Mouse (Mus musculus): ENCODE data around the gene Slc46a1. TPM values are rescaled to one million over a fixed set of nuclear protein-coding genes. Genes with fewer than 3 reads are reported as not detected.

The Slc46a1 gene
- polyA plus RNA-seq, 1 experiment: 6.5 TPM

GRCm38 (mm10) chr11:78467932-78468331 is 2.4 kb downstream of the Slc46a1 start:
- no peak overlapping the region for H3K4me3 ChIP-seq (ENCODE audit: insufficient read depth, low read length)
- H3K27ac ChIP-seq (ENCODE audit: insufficient read depth, low read length): no peak overlapping the region
- no peak for TF ChIP-seq CTCF (IDR thresholded peaks at IDR 0.05; ENCODE audit: borderline replicate concordance, insufficient read depth, low read length)
- no peak for TF ChIP-seq POLR2A (IDR thresholded peaks at IDR 0.05; ENCODE audit: low read depth, low read length)
- peaks cover 3% of the 10 kb centered on the region; the same call in 1 of the 2 replicates for H3K4me1 ChIP-seq (ENCODE audit: control insufficient read depth, insufficient read depth, low read length)

- Histone ChIP-seq H3K27ac (ENCODE audit: insufficient read depth, low read length) (no peak overlapping the region), H3K4me3 (ENCODE audit: insufficient read depth, low read length) (no peak overlapping the region), H3K4me1 (ENCODE audit: control insufficient read depth, insufficient read depth, low read length) (no peaks in the 10 kb centered on the region)
- TF ChIP-seq POLR2A (IDR thresholded peaks at IDR 0.05; ENCODE audit: low read depth, low read length): no peak
- TF ChIP-seq CTCF (IDR thresholded peaks at IDR 0.05; ENCODE audit: borderline replicate concordance, insufficient read depth, low read length): no peak
These were observed 6.0 kb downstream of the Slc46a1 start for GRCm38 (mm10) chr11:78471326-78472103.

GRCm38 (mm10) chr11:78475289-78475688 is 9.8 kb downstream of the Slc46a1 start:
- Histone ChIP-seq H3K27ac (ENCODE audit: insufficient read depth, low read length) (no peak overlapping the region), H3K4me1 (ENCODE audit: control insufficient read depth, insufficient read depth, low read length) (no peaks in the 10 kb centered on the region), H3K4me3 (ENCODE audit: insufficient read depth, low read length) (no peak overlapping the region)
- TF ChIP-seq POLR2A (IDR thresholded peaks at IDR 0.05; ENCODE audit: low read depth, low read length): no peak
- no peak for TF ChIP-seq CTCF (IDR thresholded peaks at IDR 0.05; ENCODE audit: borderline replicate concordance, insufficient read depth, low read length)

- Histone ChIP-seq H3K4me3 (ENCODE audit: insufficient read depth, low read length) (no peak overlapping the region), H3K4me1 (ENCODE audit: control insufficient read depth, insufficient read depth, low read length) (no peaks in the 10 kb centered on the region), H3K27ac (ENCODE audit: insufficient read depth, low read length) (no peak overlapping the region)
- TF ChIP-seq CTCF (IDR thresholded peaks at IDR 0.05; ENCODE audit: borderline replicate concordance, insufficient read depth, low read length): no peak
- TF ChIP-seq POLR2A (IDR thresholded peaks at IDR 0.05; ENCODE audit: low read depth, low read length): no peak
These were observed 18.1 kb downstream of the Slc46a1 start for GRCm38 (mm10) chr11:78483639-78484038.

- TF ChIP-seq CTCF (IDR thresholded peaks at IDR 0.05; ENCODE audit: borderline replicate concordance, insufficient read depth, low read length) (peak; percentile 75; the same call in 1 of the 2 replicates), POLR2A (IDR thresholded peaks at IDR 0.05; ENCODE audit: low read depth, low read length) (no peak)
- no peaks in the 10 kb centered on the region for H3K4me1 ChIP-seq (ENCODE audit: control insufficient read depth, insufficient read depth, low read length)
These were observed 22.7 kb downstream of the Slc46a1 start for GRCm38 (mm10) chr11:78488168-78488567.

GRCm38 (mm10) chr11:78490781-78491241 is 25.3 kb downstream of the Slc46a1 start:
- H3K4me3 ChIP-seq (ENCODE audit: insufficient read depth, low read length): no peak overlapping the region; the same call in 1 of the 2 replicates
- TF ChIP-seq CTCF (IDR thresholded peaks at IDR 0.05; ENCODE audit: borderline replicate concordance, insufficient read depth, low read length) (peak; percentile 45; the same call in 1 of the 2 replicates), POLR2A (IDR thresholded peaks at IDR 0.05; ENCODE audit: low read depth, low read length) (no peak)

More at GRCm38 (mm10) chr11:78488168-78488567, 22.7 kb downstream of the Slc46a1 start:
- Histone ChIP-seq H3K4me3 (ENCODE audit: insufficient read depth, low read length) (no peak overlapping the region), H3K27ac (ENCODE audit: insufficient read depth, low read length) (no peak overlapping the region)

GRCm38 (mm10) chr11:78495904-78496303 is 30.4 kb downstream of the Slc46a1 start:
- Histone ChIP-seq H3K4me3 (ENCODE audit: insufficient read depth, low read length) (no peak overlapping the region), H3K4me1 (ENCODE audit: control insufficient read depth, insufficient read depth, low read length) (no peaks in the 10 kb centered on the region), H3K27ac (ENCODE audit: insufficient read depth, low read length) (no peak overlapping the region)
- TF ChIP-seq POLR2A (IDR thresholded peaks at IDR 0.05; ENCODE audit: low read depth, low read length) (no peak), CTCF (IDR thresholded peaks at IDR 0.05; ENCODE audit: borderline replicate concordance, insufficient read depth, low read length) (no peak)

More at GRCm38 (mm10) chr11:78490781-78491241, 25.3 kb downstream of the Slc46a1 start:
- H3K27ac ChIP-seq (ENCODE audit: insufficient read depth, low read length): no peak overlapping the region
- H3K4me1 ChIP-seq (ENCODE audit: control insufficient read depth, insufficient read depth, low read length): no peaks in the 10 kb centered on the region

GRCm38 (mm10) chr11:78497071-78497541 is 31.6 kb downstream of the Slc46a1 start:
- TF ChIP-seq POLR2A (IDR thresholded peaks at IDR 0.05; ENCODE audit: low read depth, low read length) (no peak), CTCF (IDR thresholded peaks at IDR 0.05; ENCODE audit: borderline replicate concordance, insufficient read depth, low read length) (no peak)
- no peak overlapping the region for H3K27ac ChIP-seq (ENCODE audit: insufficient read depth, low read length)
- peak overlapping the region; percentile 43 for H3K4me3 ChIP-seq (ENCODE audit: insufficient read depth, low read length)
- no peaks in the 10 kb centered on the region for H3K4me1 ChIP-seq (ENCODE audit: control insufficient read depth, insufficient read depth, low read length)

- peak within 1 kb of the TSS; percentile 51 for H3K4me3 ChIP-seq (ENCODE audit: insufficient read depth, low read length)
- TF ChIP-seq CTCF (IDR thresholded peaks at IDR 0.05; ENCODE audit: borderline replicate concordance, insufficient read depth, low read length): no peak
- TF ChIP-seq POLR2A (IDR thresholded peaks at IDR 0.05; ENCODE audit: low read depth, low read length): peak; percentile 67; the same call in 1 of the 2 replicates
- H3K27ac ChIP-seq (ENCODE audit: insufficient read depth, low read length): no peak within 1 kb of the TSS
- no peaks in the 10 kb centered on the region for H3K4me1 ChIP-seq (ENCODE audit: control insufficient read depth, insufficient read depth, low read length)
These were observed 32.3 kb downstream of the Slc46a1 start, which contains the start of gene Sarm1 for GRCm38 (mm10) chr11:78497544-78498522. Sarm1 (minus strand) TSS chr11:78497754.
